ENCODE assay signal across 8 mouse cellular contexts in the genomic region with DNA sequence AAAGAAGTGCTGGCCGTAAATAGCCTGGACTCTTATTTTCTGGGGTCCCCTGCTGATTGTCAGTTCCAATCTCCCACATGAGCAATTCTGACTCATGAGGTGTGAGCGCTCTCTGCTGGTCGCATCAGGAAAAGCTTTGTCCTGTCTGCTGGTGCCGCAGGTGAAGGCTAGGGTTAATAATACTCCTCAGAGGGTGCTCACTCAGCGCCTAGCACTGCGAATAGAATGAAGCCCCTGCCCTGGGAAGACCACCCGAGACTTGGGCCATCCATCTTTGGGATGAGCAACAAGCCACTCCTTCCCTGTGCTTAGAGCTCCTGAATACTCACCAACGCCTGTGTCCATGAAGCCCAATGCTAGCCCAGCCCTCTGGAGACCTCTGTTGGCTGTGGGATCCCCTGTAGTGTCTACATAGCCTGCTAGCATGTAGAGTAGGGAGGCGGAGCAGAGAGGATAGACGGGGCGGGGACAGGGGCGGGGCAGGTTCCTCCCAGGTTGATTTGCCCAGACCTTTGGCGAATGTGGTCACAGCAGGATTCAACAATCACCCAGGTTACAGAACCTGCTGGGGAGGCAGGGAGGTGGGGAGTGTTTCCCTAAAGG. TPM values are rescaled to one million over a fixed set of nuclear protein-coding genes. Genes with fewer than 3 reads are reported as not detected.
DNase-seq lines count a peak whose midpoint lies in the region; ATAC-seq and TF ChIP-seq lines count a peak whose summit lies in the region.

No protein-coding gene starts in this region.

- 10% methylated on average over 13 of the region's 13 CpGs for WGBS in cerebellum, adult 2 months
- 9% methylated on average over 13 of the region's 13 CpGs for WGBS in forebrain, postnatal 0 days
- 5% methylated on average over 13 of the region's 13 CpGs for WGBS in hindbrain, embryonic 15.5 days
- WGBS in midbrain, embryonic 11.5 days: 4% methylated on average over 13 of the region's 13 CpGs

- H3K36me3 ChIP-seq in forebrain, postnatal 0 days (ENCODE audit: insufficient read depth): peaks cover 47% of the 10 kb centered on the region
- peaks cover 25% of the 10 kb centered on the region for H3K36me3 ChIP-seq in hindbrain, embryonic 15.5 days
- peaks cover 2% of the 10 kb centered on the region; the same call in 1 of the 2 replicates for H3K36me3 ChIP-seq in midbrain, embryonic 11.5 days (ENCODE audit: control insufficient read depth, insufficient read depth, low read length)

- H3K27ac ChIP-seq in cerebellum, adult 2 months (ENCODE audit: insufficient read depth, low read length): no peak overlapping the region
- H3K27ac ChIP-seq in forebrain, postnatal 0 days (ENCODE audit: low read depth, low read length): no peak overlapping the region
- no peak overlapping the region for H3K27ac ChIP-seq in hindbrain, embryonic 15.5 days (replicated peaks)
- H3K27ac ChIP-seq in midbrain, embryonic 11.5 days (ENCODE audit: low read depth, low read length): no peak overlapping the region

- H3K4me3 ChIP-seq in cerebellum, adult 2 months (replicated peaks; ENCODE audit: insufficient read depth, low read depth, low read length): no peak overlapping the region
- no peak overlapping the region for H3K4me3 ChIP-seq in forebrain, postnatal 0 days (ENCODE audit: low read depth, low read length)
- no peak overlapping the region for H3K4me3 ChIP-seq in hindbrain, embryonic 15.5 days
- no peak overlapping the region for H3K4me3 ChIP-seq in midbrain, embryonic 11.5 days (ENCODE audit: low read depth, low read length)

- peaks cover 20% of the 10 kb centered on the region for H3K4me1 ChIP-seq in cerebellum, adult 2 months (ENCODE audit: control insufficient read depth, insufficient read depth, low read length)
- H3K4me1 ChIP-seq in forebrain, postnatal 0 days (ENCODE audit: insufficient read depth): no peaks in the 10 kb centered on the region
- peaks cover 10% of the 10 kb centered on the region for H3K4me1 ChIP-seq in hindbrain, embryonic 15.5 days (replicated peaks)
- H3K4me1 ChIP-seq in midbrain, embryonic 11.5 days (ENCODE audit: control insufficient read depth, insufficient read depth, low read length): no peaks in the 10 kb centered on the region

- TF ChIP-seq POLR2A in cerebellum, adult 2 months (IDR thresholded peaks at IDR 0.05; ENCODE audit: borderline replicate concordance, insufficient read depth, low read length): no peak

- H3K9ac ChIP-seq in forebrain, postnatal 0 days: no peak overlapping the region
- no peak overlapping the region for H3K9ac ChIP-seq in hindbrain, embryonic 15.5 days
- H3K9ac ChIP-seq in midbrain, embryonic 11.5 days (ENCODE audit: low read length): no peak overlapping the region

- intact Hi-C loops in left cerebral cortex, postnatal 4 days (cut with DNase I): no loop called here

- peak; percentile 88 for TF ChIP-seq CTCF in cerebellum, adult 2 months (IDR thresholded peaks at IDR 0.05; ENCODE audit: borderline replicate concordance, insufficient read depth, low read depth, low read length)
- peak; percentile 82 for TF ChIP-seq CTCF in forebrain, postnatal 0 days (IDR thresholded peaks at IDR 0.05; ENCODE audit: low read depth)

- H3K9me3 ChIP-seq in forebrain, postnatal 0 days (ENCODE audit: low read length): no peaks in the 10 kb centered on the region
- no peaks in the 10 kb centered on the region for H3K9me3 ChIP-seq in hindbrain, embryonic 15.5 days
- peaks cover 3% of the 10 kb centered on the region; the same call in 1 of the 2 replicates for H3K9me3 ChIP-seq in midbrain, embryonic 11.5 days (ENCODE audit: control insufficient read depth, low read length)

- peak; percentile 54 for ATAC-seq in forebrain, postnatal 0 days
- ATAC-seq in hindbrain, embryonic 15.5 days (ENCODE audit: low FRiP score, low read depth): peak; percentile 67
- ATAC-seq in midbrain, embryonic 11.5 days (ENCODE audit: low FRiP score): peak; percentile 54

- peak; percentile 69 to 76 for DNase-seq in left cerebral cortex, adult 18-20 months (ENCODE audit: low spot score in 2 of 2)
- no peak for DNase-seq in left cerebral cortex, adult 11 months (ENCODE audit: low spot score)
- peak; percentile 78 to 87 for DNase-seq in cerebellum, adult 2 months
- DNase-seq in forebrain, postnatal 0 days: peak; percentile 79
- DNase-seq in left cerebral cortex, postnatal 4 days: peak; percentile 82
- peak; percentile 95 for DNase-seq in midbrain, embryonic 11.5 days (ENCODE audit: low spot score, missing footprints)
- peak; percentile 62 to 71 for DNase-seq in spleen, postnatal 36 days (ENCODE audit: low spot score in 2 of 2)

- H3K4me2 ChIP-seq in forebrain, postnatal 0 days (ENCODE audit: low read depth): no peak overlapping the region
- H3K4me2 ChIP-seq in hindbrain, embryonic 15.5 days: no peak overlapping the region
- H3K4me2 ChIP-seq in midbrain, embryonic 11.5 days: no peak overlapping the region

- no peaks in the 10 kb centered on the region for H3K27me3 ChIP-seq in cerebellum, adult 2 months (ENCODE audit: control insufficient read depth, insufficient read depth, low read length)
- H3K27me3 ChIP-seq in forebrain, postnatal 0 days (ENCODE audit: insufficient read depth, low read length): no peaks in the 10 kb centered on the region
- H3K27me3 ChIP-seq in hindbrain, embryonic 15.5 days: no peaks in the 10 kb centered on the region
- H3K27me3 ChIP-seq in midbrain, embryonic 11.5 days (ENCODE audit: control insufficient read depth, insufficient read depth, low read length): no peaks in the 10 kb centered on the region

RNA-seq across cellular contexts. Expression of gene Mnt, which starts 17.3 kb away (rescaled TPM):
- total RNA-seq in left cerebral cortex, adult 18-20 months (2021): 10 to 100 TPM; 35.1 to 36.0 TPM
- 17.9 and 18.0 TPM in 2 replicates for polyA plus RNA-seq in cerebellum, adult 2 months (2012; rRNA removed)
- 14.2 and 15.9 TPM in 2 replicates for total RNA-seq in forebrain, postnatal 0 days (2014; rRNA removed)
- 6.8 and 8.1 TPM in 2 replicates for polyA plus RNA-seq in forebrain, postnatal 0 days (2015; fragmentation: Nextera tagmentation; extraction: Ambion mirVana)
- 8.7 and 9.7 TPM in 2 replicates for polyA plus RNA-seq in hindbrain, embryonic 15.5 days (2015; fragmentation: Nextera tagmentation; extraction: Ambion mirVana)
- 10 to 100 TPM; 36.7 to 36.8 TPM for total RNA-seq in left cerebral cortex, postnatal 4 days (2021)
- 3.7 and 4.5 TPM in 2 replicates for polyA plus RNA-seq in midbrain, embryonic 11.5 days (2014; fragmentation: Nextera tagmentation; extraction: Ambion mirVana)

RNA-seq across cellular contexts. Expression of gene Sgsm2, which starts 48.8 kb away (rescaled TPM):
- total RNA-seq in left cerebral cortex, adult 18-20 months (2021): 10 to 100 TPM; 85.2 to 93.8 TPM
- polyA plus RNA-seq in cerebellum, adult 2 months (2012; rRNA removed): 29.0 and 30.7 TPM in 2 replicates
- total RNA-seq in forebrain, postnatal 0 days (2014; rRNA removed): 39.2 and 47.1 TPM in 2 replicates
- 13.7 and 18.9 TPM in 2 replicates for polyA plus RNA-seq in forebrain, postnatal 0 days (2015; fragmentation: Nextera tagmentation; extraction: Ambion mirVana)
- 25.9 and 29.9 TPM in 2 replicates for polyA plus RNA-seq in hindbrain, embryonic 15.5 days (2015; fragmentation: Nextera tagmentation; extraction: Ambion mirVana)
- total RNA-seq in left cerebral cortex, postnatal 4 days (2021): 10 to 100 TPM; 65.3 to 72.8 TPM
- 5.8 and 6.8 TPM in 2 replicates for polyA plus RNA-seq in midbrain, embryonic 11.5 days (2014; fragmentation: Nextera tagmentation; extraction: Ambion mirVana)

RNA-seq across cellular contexts. Expression of gene Tsr1, which starts 49.9 kb away (rescaled TPM):
- 10 to 100 TPM; 29.9 to 31.1 TPM for total RNA-seq in left cerebral cortex, adult 18-20 months (2021)
- 16.1 and 17.4 TPM in 2 replicates for polyA plus RNA-seq in cerebellum, adult 2 months (2012; rRNA removed)
- total RNA-seq in forebrain, postnatal 0 days (2014; rRNA removed): 32.7 and 33.2 TPM in 2 replicates
- 23.8 and 25.5 TPM in 2 replicates for polyA plus RNA-seq in forebrain, postnatal 0 days (2015; fragmentation: Nextera tagmentation; extraction: Ambion mirVana)
- polyA plus RNA-seq in hindbrain, embryonic 15.5 days (2015; fragmentation: Nextera tagmentation; extraction: Ambion mirVana): 26.5 and 29.0 TPM in 2 replicates
- 10 to 100 TPM; 37.7 to 42.4 TPM for total RNA-seq in left cerebral cortex, postnatal 4 days (2021)
- 48.9 and 51.3 TPM in 2 replicates for polyA plus RNA-seq in midbrain, embryonic 11.5 days (2014; fragmentation: Nextera tagmentation; extraction: Ambion mirVana)
